Mouse (Mus musculus) forebrain, embryonic 16.5 days (tissue): Measurements from ENCODE around the gene Samd14. TPM values are rescaled to one million over a fixed set of nuclear protein-coding genes. Genes with fewer than 3 reads are reported as not detected.

ENCODE experiments used
- ATAC-seq: fragments of 200-750 bp; cut with Nextera tagmentation; 2 replicates; pipeline ENCODE4 v1.8.0; 2017; ENCODE audit warnings: mild to moderate bottlenecking, moderate library complexity
- H3K27ac ChIP-seq: fragments of 300-500 bp; sonication (generic); 2 replicates; pipeline ENCODE4 v1.5.1; 2014; ENCODE audit warnings: low read length, control low read depth
- H3K27me3 ChIP-seq: fragments of 300-500 bp; sonication (generic); replicated peaks from 2 replicates; pipeline ENCODE4 v1.6.1; 2014; ENCODE audit warnings: low read length; ENCODE audit not compliant: control insufficient read depth, insufficient read depth
- H3K36me3 ChIP-seq: fragments of 300-500 bp; sonication (generic); 2 replicates; pipeline ENCODE4 v1.6.1; 2014; ENCODE audit not compliant: control insufficient read depth, insufficient read depth
- H3K4me1 ChIP-seq: fragments of 300-500 bp; sonication (generic); replicated peaks from 2 replicates; pipeline ENCODE4 v1.6.1; 2014; ENCODE audit warnings: low read length; ENCODE audit not compliant: control insufficient read depth, insufficient read depth
- H3K4me2 ChIP-seq: fragments of 300-500 bp; sonication (generic); 2 replicates; pipeline ENCODE4 v1.6.1; 2014; ENCODE audit warnings: mild to moderate bottlenecking, low read length, control low read depth
- H3K4me3 ChIP-seq: fragments of 300-500 bp; sonication (generic); replicated peaks from 2 replicates; pipeline ENCODE4 v1.5.1; 2014; ENCODE audit warnings: mild to moderate bottlenecking, low read length, control low read depth
- H3K9ac ChIP-seq: fragments of 300-500 bp; sonication (generic); replicated peaks from 2 replicates; pipeline ENCODE4 v1.6.1; 2014; ENCODE audit warnings: low read depth, low read length, control low read depth
- H3K9me3 ChIP-seq: fragments of 300-500 bp; sonication (generic); 2 replicates; pipeline ENCODE4 v1.6.1; 2016; ENCODE audit warnings: low read length; ENCODE audit not compliant: control insufficient read depth
- WGBS: fragments of 180-500 bp; shearing (Covaris S2); extraction: QIAGEN DNeasy Blood & Tissue Kit; methylation state at CpG from one replicate; pipeline ENCODE4 v1.1.7; 2014; 5-methylcytosine and 5-hydroxymethylcytosine counted together
- polyA plus RNA-seq: library from polyadenylated mRNA; unstranded; fragments of >200 nt; fragmentation: Nextera tagmentation; extraction: Ambion mirVana; gene quantifications from 2 replicates; pipeline ENCODE4 v1.2.1, GENCODE M21; 2015

Gene Samd14
- polyA plus RNA-seq, 1 experiment from 2014 or later: 134 TPM

GRCm38 (mm10) chr11:94987851-94988250 is 21.8 kb upstream of the Samd14 start:
- Histone ChIP-seq H3K9ac (no peak overlapping the region), H3K4me1 (peaks cover 24% of the 10 kb centered on the region), H3K27me3 (no peaks in the 10 kb centered on the region), H3K36me3 (no peaks in the 10 kb centered on the region), H3K9me3 (no peaks in the 10 kb centered on the region), H3K4me2 (no peak overlapping the region), H3K4me3 (no peak overlapping the region), H3K27ac (no peak overlapping the region)
- 85% methylated on average over 8 of the region's 8 CpGs for WGBS
- ATAC-seq: no peak

- WGBS: 16% methylated on average over 10 of the region's 10 CpGs
- ATAC-seq: no peak
- H3K4me3 ChIP-seq: peak overlapping the region; percentile 94
- no peaks in the 10 kb centered on the region for H3K27me3 ChIP-seq
- H3K4me2 ChIP-seq: peak overlapping the region; percentile 63
- H3K4me1 ChIP-seq: peaks cover 36% of the 10 kb centered on the region
- peak overlapping the region; percentile 60 for H3K9ac ChIP-seq
- no peaks in the 10 kb centered on the region for H3K36me3 ChIP-seq
- no peaks in the 10 kb centered on the region for H3K9me3 ChIP-seq
- peak overlapping the region; percentile 95 for H3K27ac ChIP-seq
Observed at GRCm38 (mm10) chr11:94988780-94989561, 20.7 kb upstream of the Samd14 start.

GRCm38 (mm10) chr11:94989562-94990017 is 20.1 kb upstream of the Samd14 start:
- Histone ChIP-seq H3K27me3 (no peaks in the 10 kb centered on the region), H3K9me3 (no peaks in the 10 kb centered on the region), H3K27ac (peak overlapping the region; percentile 95), H3K4me1 (peaks cover 42% of the 10 kb centered on the region), H3K4me3 (peak overlapping the region; percentile 94), H3K9ac (peak overlapping the region; percentile 60), H3K4me2 (peak overlapping the region; percentile 63), H3K36me3 (no peaks in the 10 kb centered on the region)
- ATAC-seq: peak; percentile 70
- WGBS: under 1% methylated on average over 12 of the region's 12 CpGs

- Histone ChIP-seq H3K9ac (peak overlapping the region; percentile 97), H3K27ac (peak overlapping the region; percentile 95), H3K36me3 (no peaks in the 10 kb centered on the region), H3K4me1 (peaks cover 48% of the 10 kb centered on the region), H3K4me3 (peak overlapping the region; percentile 94), H3K27me3 (no peaks in the 10 kb centered on the region), H3K4me2 (peak overlapping the region; percentile 63), H3K9me3 (no peaks in the 10 kb centered on the region)
- 47% methylated on average over 6 of the region's 6 CpGs for WGBS
- no peak for ATAC-seq
Observed at GRCm38 (mm10) chr11:94990102-94990748, 19.5 kb upstream of the Samd14 start.

GRCm38 (mm10) chr11:94990749-94991577 is 18.7 kb upstream of the Samd14 start, which contains the start of gene Ppp1r9b:
Gene Ppp1r9b, plus strand, starts transcription at chr11:94991035.
- H3K9me3 ChIP-seq: no peaks in the 10 kb centered on the region
- H3K36me3 ChIP-seq: no peaks in the 10 kb centered on the region
- ATAC-seq: peak; percentile 86
- H3K27ac ChIP-seq: peak within 1 kb of the TSS; percentile 95
- H3K4me3 ChIP-seq: peak within 1 kb of the TSS; percentile 94
- peaks cover 55% of the 10 kb centered on the region for H3K4me1 ChIP-seq
- peak within 1 kb of the TSS; percentile 97 for H3K4me2 ChIP-seq
- 0% methylated on average over 49 of the region's 69 CpGs for WGBS
- H3K9ac ChIP-seq: peak within 1 kb of the TSS; percentile 97
- H3K27me3 ChIP-seq: no peaks in the 10 kb centered on the region

GRCm38 (mm10) chr11:94991641-94992479 is 17.8 kb upstream of the Samd14 start:
- Histone ChIP-seq H3K9ac (peak overlapping the region; percentile 97), H3K36me3 (0 out of 2 replicates have a peak, but pooled peaks cover under 1% of the 10 kb centered on the region), H3K27me3 (no peaks in the 10 kb centered on the region), H3K4me3 (peak overlapping the region; percentile 94), H3K27ac (peak overlapping the region; percentile 95), H3K4me1 (peaks cover 60% of the 10 kb centered on the region), H3K9me3 (no peaks in the 10 kb centered on the region), H3K4me2 (peak overlapping the region; percentile 97)
- ATAC-seq: no peak
- WGBS: under 1% methylated on average over 94 of the region's 99 CpGs

GRCm38 (mm10) chr11:94992480-94992753 is 17.3 kb upstream of the Samd14 start:
- H3K36me3 ChIP-seq: peaks cover 2% of the 10 kb centered on the region; the same call in 1 of the 2 replicates
- peak overlapping the region; percentile 97 for H3K9ac ChIP-seq
- under 1% methylated on average over 20 of the region's 20 CpGs for WGBS
- peaks cover 62% of the 10 kb centered on the region for H3K4me1 ChIP-seq
- no peaks in the 10 kb centered on the region for H3K9me3 ChIP-seq
- ATAC-seq: no peak
- no peak overlapping the region for H3K27ac ChIP-seq
- peak overlapping the region; percentile 97 for H3K4me2 ChIP-seq
- peak overlapping the region; percentile 94 for H3K4me3 ChIP-seq
- no peaks in the 10 kb centered on the region for H3K27me3 ChIP-seq

GRCm38 (mm10) chr11:94992754-94993606 is 16.7 kb upstream of the Samd14 start:
- under 1% methylated on average over 22 of the region's 22 CpGs for WGBS

More at GRCm38 (mm10) chr11:94992754-94993606, 16.7 kb upstream of the Samd14 start:
- Histone ChIP-seq H3K9me3 (no peaks in the 10 kb centered on the region), H3K27me3 (no peaks in the 10 kb centered on the region), H3K27ac (no peak overlapping the region), H3K36me3 (peaks cover 7% of the 10 kb centered on the region; the same call in 1 of the 2 replicates), H3K4me3 (peak overlapping the region; percentile 94), H3K4me2 (peak overlapping the region; percentile 97), H3K9ac (peak overlapping the region; percentile 97), H3K4me1 (peaks cover 67% of the 10 kb centered on the region)
- ATAC-seq: no peak
